Mouse (Mus musculus) gastrocnemius, postnatal 36 days (tissue): Measurements from ENCODE around the gene Uchl1. TPM values are rescaled to one million over a fixed set of nuclear protein-coding genes. Genes with fewer than 3 reads are reported as not detected.

ENCODE experiments used
- DNase-seq, 2 experiments: peaks; one replicate each; pipeline ENCODE4 v3.0.0; 2022
- intact Hi-C: fragments of 180-260 bp; cut with DNase I; formaldehyde crosslinking; loops from one replicate; pipeline ENCODE4 v1.15.1; 2025
- long read RNA-seq, 2 experiments: library from polyadenylated mRNA; stranded (forward); transcript quantifications; one replicate each; pipeline ENCODE4 v2.0.0; 2021
- total RNA-seq, 2 experiments: library from RNA; stranded (reverse); gene quantifications; 2 replicates each; pipeline ENCODE4 v1.2.3; 2021

Uchl1 gene
- total RNA-seq, result 1 to 10 TPM; 3.3 to 5.0 TPM
- long read RNA-seq, experiment 1, partial matches to known transcripts, result 1 of 2 reads
- long read RNA-seq, experiment 1, other reads (novel, unspliced or antisense), result 1 of 2 reads
- long read RNA-seq, experiment 2, partial matches to known transcripts, result 0 of 3 reads
- long read RNA-seq, experiment 2, other reads (novel, unspliced or antisense), result 3 of 3 reads

DNA sequence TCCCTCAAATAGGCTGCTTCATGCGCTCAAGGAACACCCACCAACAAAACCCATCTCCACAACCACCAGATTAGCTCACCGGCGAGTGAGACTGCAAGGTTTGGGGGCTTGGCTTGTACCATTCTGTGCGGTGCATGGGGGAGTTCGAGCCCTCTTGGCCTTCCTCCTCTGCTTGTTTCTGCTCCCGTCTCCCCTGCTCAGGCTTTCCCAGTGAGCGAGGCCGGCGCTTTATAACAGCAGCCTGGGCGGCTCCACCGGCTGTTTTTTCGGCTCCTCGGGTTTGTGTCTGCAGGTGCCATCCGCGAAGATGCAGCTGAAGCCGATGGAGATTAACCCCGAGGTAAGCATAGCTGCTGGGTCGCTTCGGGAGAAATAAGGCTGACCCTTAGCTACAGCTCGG lies at the start of gene Uchl1:
Gene Uchl1, plus strand, starts transcription at position 109 of the 400 bp plus-strand sequence.
- peak in 1 of 2 experiments; percentile 20 for DNase-seq
- intact Hi-C loops, result no loop called here

DNA sequence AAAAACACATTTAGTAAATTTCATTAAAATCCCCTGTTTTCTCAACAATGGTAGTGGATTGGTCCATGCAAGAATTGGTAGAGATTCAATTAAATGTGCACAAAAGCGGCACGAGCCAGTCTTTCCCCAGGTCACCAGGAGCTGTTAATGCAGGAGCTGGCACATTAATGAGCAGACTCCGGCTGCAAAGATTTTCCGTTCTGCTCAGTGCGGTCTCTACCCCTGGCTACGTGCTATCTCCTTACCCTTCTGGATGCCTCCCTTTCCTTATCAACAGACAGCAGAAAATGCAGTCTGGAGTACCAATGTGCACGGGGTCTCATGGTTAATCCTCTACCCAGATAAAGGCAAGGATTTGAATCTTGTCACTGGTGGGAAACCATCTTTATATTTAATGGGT lies 48.1 kb upstream of the Uchl1 start:
- DNase-seq, result no peak
- intact Hi-C loops, result loop anchor here (10.0 kb wide), 1 partner anchor 233 kb away; no protein-coding TSS in a partner anchor

DNA sequence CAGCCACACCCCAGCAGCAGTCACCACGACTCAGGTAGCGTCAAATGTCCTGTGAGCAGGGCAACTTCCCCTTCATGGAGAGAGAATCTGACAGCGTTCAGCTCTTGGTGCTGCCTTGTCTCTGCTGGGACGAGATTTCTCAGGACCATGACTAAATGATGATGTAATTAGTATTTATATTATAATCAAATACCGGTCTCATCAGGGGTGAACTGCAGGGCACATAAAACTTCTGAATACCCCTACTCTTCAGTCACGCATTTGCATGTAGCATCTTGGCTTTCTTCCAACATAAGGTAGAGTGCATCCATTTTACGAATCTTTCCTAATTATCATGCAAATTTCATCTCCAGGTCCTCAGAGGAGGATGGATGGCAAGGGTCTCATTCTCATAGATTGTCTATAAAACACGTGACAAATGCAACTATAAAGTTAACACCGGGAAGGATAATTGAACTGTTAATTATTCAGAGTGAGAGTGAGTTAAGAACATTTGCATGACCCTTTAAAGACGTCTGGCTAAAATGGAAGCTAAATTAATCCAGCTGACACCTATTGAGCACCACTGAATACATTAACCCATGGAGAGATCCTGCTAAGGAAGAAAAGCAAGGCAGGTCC lies 40.3 kb upstream of the Uchl1 start:
- intact Hi-C loops, result no loop called here
- no peak for DNase-seq

DNA sequence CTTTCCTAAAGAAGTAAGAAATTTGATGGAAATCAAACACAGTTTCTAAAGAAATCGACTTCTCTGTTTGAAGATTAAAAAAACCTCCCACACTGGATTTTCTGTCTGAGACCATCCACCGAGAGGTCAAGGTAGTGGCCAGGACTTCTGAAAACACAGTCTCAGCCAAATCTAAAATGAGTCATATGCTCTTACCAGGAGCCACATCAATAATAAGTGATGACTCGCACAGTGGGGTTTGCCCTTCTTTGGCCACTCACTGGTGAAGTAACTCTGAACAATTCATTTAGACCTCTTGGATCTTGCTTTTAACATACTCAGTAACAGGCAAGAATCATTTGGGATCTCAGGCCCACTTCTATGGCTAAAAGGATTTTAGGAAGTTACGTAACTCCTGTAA lies 33.7 kb upstream of the Uchl1 start:
- intact Hi-C loops, result no loop called here
- no peak for DNase-seq

DNA sequence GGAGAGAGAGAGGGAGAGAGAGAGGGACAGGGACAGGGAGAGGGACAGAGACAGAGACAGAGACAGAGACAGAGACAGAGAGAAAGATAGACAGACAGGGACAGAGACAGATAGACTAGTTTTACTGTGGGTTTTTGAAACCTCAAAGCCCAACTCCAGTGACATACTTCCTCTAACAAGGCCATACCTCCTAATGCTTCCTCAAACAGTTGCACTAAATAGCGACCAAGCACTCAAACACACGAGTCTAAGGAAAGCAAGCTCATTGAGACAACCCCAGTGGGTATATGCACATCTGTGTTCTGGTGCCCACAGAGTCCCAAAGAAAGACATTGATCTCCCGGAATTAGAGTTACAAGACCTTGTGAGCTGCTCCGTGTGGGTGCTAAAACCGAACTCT lies 32.6 kb upstream of the Uchl1 start:
- intact Hi-C loops, result no loop called here
- no peak for DNase-seq

DNA sequence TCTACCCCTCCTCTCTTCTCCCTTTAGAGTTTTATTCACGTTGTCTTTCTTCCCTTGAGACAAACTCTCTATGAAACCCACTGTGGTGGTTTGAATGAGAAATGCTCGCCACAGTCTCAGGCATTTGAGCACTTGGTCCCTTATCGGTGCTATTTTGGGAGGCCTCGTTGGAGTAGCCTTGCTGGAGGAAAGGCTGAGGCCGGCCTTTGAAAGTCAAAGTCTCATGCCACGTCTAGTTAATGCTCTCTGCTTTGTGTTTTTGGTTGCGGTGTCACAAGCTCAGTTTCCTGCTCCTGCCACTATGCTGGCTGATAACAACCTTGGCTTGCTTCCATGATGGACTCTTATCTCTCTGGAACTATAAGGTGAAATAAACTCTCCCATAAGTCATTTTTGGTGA lies 28.4 kb upstream of the Uchl1 start:
- intact Hi-C loops, result no loop called here
- DNase-seq, result no peak

DNA sequence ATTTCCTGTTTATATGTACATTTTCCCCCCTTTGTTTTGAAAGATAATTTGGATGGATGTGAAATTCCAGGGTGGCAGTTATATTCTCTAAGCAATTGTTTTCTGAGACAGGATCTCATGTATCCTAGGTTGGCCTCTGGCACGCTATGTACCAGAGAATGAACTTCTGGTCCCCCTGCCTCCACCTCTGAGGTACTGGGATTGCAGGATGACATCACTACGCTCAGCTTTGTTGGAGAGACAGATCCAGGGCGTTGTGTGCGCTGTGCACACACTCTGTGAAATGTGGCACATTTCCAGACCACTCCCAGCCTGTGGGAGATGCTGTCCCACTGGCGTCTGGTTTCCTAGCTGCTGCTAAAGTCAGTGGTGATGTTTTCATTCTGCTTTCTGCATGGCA lies 21.7 kb upstream of the Uchl1 start:
- intact Hi-C loops, result no loop called here
- peak; percentile 24 to 28 for DNase-seq

DNA sequence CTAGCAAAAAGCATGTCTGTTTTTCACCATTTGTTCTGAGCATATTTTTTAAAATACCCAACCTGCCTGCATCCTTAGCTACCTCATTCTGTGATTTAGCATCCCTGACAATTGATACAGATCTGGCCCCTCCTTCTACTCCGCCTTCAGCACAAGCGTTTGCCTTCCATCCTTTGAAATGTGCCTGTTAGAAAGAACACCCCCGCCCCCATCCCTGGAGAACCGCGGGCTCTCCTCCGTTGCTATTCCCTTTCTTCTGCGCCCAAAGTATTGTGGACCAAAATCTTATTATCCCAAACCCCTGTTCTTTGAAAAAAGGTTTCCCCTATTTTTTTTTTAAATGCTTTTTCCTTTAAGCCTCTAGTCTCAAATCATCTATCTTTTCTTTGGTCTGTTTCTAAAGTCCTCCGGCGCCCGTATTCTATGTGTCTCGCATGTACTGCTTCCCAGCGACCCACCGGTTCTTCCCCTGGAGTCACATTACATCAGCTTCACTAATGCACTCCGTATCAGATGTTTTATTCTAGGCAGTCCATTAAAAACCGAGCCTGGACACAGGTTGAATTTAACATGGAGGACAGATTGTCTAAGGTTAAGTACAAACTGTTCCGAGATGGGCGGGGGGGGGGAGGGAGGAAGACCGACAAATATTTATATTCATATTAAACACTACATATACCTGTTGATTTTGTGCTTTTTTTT lies 551 bp upstream of the Uchl1 start:
- no peak for DNase-seq
- intact Hi-C loops, result no loop called here

DNA sequence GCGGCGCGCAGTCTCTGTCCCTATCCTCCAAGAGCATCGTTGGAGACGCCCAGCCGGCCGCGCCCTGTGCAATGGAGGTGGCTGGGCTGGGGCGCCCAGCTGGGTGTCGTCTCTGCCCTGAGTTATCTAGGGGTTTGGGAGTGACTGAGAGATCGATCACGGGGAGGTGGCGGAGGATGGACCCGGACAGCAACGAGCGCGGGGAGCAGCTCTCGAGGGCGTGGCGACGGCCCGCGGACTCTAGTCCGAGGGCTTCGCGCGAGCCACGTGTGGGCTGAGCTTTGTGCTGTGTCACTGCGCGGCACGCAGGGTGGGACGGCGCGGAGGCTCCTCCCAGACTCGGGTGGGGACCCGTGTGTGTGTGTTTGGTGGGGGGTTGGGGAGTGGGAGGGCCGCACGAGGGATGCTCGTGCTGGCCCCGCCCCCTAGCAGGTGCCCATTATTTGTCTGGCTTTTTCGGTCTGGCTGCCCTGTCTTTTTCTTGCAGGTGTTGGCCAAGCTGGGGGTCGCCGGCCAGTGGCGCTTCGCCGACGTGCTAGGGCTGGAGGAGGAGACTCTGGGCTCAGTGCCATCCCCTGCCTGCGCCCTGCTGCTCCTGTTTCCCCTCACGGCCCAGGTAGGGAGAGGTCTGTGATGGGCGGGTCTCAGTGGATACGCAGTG lies 696 bp downstream of the Uchl1 start:
- intact Hi-C loops, result no loop called here
- peak; percentile 16 to 23 for DNase-seq

DNA sequence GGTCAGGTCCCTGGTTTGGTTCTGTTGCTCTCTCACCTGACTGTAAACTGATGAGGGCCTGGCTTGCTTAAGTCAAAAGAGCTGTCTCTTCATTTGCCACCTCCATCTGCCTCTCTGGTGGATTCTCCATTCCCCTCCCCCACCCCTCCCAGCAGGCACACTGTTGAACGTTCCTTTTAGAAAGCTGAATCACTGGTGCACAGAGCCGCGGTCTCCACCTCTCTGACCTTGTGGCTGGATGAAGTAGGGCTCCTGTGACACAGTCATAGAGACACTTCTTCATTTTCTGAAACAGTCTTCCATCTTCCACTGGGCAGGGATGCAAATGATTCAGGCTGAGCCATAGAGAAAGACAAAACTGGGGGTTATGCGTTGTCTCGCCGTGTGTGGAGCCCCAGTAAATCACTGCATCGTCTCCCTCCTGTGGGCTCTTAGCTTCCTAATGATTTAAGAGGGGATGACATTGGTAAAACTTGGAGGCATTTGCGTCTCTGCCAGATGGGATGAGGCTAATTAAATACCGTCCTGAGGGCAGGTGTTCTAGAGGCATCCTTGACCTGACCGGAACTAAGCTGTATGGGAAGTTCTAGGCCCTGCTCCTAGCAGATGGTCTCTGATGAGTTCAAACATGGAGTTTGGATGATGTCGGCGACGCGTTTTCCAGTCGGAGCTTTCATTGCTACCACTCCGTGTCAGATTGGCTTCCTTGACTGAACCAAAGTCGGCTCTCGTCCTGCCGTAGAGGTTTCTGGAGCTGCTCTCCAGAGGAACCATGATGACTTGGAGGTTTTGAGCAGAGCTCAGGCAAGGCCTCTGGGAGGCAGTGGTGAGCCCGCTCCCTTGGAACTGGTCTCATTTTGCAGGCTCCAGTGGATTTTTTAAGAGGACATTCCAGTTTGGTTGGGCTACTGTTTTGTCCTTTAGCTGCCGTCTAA lies 1.8 kb downstream of the Uchl1 start:
- intact Hi-C loops, result no loop called here
- no peak for DNase-seq

DNA sequence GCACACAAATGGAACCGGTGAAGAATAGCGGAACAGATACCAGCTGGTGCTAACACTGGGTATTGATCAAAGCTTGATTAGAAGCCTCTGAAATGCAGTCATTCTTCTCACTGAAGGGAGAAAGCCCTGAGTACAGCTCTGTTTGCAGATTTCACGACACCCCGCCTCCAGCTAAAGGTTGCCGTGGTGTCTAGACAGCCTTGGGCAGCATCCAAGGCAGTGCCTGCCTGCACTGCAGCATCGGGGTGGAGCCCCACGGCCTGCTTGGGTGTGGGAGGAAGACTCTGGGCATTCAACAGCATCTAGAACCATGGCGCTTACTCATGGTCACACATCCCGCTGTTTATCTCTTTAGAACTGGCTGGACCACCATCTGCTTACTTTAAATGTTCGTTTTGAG lies 3.3 kb downstream of the Uchl1 start:
- intact Hi-C loops, result no loop called here
- no peak for DNase-seq

DNA sequence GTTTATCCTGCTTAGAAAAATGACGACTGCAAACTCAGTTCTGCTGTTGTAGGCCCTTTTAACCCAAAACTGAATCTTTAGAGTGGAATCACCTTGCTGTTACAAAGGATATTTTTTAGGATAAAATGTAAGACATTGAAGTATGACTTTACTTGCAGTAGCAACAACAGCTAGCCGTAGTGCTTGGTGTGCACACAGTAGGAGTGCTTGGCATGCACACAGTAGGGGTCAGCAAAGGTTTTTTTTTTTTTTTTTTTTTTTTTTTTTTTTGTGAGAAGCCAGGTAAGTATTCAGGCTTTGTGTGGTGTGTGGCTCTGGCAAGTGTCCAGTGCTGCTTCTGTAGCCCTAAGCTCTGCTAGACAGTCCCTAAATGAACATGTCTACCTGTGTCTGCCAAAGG lies 10.0 kb downstream of the Uchl1 start:
- intact Hi-C loops, result no loop called here
- DNase-seq, result no peak

DNA sequence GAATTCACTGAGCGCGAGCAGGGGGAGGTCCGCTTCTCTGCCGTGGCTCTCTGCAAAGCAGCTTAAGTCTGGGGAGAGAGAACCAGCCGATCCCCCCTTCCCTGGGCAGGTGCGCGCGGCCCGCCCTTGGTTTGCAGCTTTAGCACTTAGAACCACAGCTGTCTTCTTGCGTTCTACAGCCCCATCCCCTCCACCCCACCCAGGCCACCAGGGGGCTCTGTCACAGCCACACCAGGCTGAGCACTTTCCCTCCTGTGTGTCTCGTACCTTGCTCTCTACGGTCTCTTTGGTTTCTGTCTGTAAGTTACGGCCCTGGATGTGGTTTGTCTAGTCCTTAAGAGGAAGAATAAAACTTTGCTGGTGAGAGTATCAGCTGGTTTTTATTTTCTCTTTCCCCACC lies 11.0 kb downstream of the Uchl1 start:
- intact Hi-C loops, result no loop called here
- DNase-seq, result no peak

DNA sequence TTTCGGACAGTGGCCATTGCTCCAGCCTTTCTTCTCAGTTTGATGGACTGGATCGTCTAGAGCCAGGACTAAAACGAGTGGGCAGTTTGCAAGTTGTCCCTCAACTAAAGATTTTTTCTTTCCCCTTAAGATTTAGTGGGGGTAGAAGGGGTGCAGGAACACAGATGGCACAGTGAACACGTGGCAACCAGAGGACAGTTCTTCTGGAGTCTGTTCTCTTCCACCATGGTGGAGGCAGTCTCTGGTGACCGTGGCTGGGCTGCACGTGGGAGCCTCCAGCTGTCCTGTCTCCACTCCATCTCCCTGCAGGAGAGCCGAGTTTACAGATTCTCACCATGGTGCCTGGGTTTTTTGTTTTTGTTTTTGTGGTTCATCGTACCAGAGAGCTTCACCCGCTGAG lies 11.8 kb downstream of the Uchl1 start:
- intact Hi-C loops, result no loop called here
- DNase-seq, result no peak

DNA sequence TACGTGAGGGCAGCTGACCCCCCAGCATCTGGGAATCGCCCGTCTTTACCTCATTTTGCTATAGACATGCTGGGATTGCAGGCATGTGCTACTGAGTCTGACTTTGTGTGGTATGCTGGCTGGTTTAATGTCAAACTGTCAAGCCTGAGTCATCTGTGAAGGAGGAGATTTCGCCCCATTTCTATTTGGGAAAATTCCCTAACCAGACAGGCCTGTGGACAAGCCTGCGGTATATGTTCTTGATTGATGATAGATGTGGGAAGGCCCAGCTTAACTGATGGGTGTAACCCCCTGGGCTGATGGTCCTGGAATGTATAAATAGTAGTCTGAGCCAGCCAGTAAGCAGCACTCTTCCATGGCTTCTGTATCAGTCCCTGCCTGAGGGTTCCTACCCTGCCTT lies 12.4 kb downstream of the Uchl1 start:
- intact Hi-C loops, result no loop called here

DNA sequence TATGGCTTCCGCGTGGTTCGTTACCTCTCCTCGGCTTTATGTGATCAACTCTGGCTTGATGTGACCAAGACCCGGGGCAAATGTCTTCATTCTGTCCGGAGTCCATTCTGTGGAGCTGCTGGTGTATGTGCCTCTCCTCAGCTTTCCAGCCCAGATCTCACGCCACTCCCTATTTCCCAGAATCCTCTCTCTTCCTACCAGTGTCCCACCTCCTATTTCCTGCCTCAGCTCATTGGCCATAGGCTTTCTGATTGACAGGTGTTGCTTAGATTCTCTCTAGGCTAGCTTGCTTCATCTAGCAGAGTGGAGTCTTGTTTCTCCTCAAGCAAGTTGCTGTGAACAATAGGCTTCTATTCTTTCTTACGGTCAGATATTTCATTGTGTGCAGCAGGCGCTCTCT lies 13.9 kb downstream of the Uchl1 start:
- DNase-seq, result no peak
- intact Hi-C loops, result no loop called here

More for the DNA sequence above, 12.4 kb downstream of the Uchl1 start:
- DNase-seq, result no peak

DNA sequence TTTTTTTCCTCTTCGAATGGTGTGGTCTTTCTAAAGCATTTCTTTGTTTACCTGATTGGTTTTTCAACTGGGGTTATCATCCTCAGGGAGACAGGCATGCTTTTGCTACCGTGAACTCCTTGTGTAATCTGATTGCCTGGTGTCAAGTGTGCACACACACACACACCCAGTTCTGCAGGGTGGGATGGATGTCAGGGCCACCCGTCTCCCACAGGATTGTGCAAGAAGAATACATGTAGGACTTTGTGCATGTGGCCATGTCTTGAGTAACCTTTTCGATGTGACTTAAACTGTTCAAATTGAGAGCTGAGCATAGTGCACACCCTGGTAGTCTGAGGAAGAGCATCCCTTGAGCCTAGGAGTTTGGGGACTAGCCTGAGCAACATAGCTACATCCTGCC lies 17.3 kb downstream of the Uchl1 start:
- no peak for DNase-seq
- intact Hi-C loops, result no loop called here

DNA sequence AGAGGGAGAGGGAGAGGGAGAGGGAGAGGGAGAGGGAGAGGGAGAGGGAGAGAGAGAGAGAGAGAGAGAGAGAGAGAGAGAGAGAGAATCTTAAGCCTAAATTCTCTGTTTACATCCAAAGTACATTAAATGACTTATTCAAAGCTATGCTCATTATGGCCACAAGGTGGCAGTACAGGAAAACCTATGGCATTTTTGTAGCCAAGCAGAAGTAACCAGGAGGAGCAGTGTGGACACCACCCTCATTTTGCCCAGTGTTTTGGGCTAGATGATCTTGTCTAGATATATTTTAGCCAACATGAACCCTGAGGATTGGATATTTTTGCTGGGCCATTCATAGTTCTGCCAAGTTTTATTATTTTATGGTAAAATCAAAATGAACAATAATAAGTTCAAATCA lies 21.2 kb downstream of the Uchl1 start:
- DNase-seq, result no peak
- intact Hi-C loops, result loop anchor here (2.0 to 5.0 kb wide), 2 partner anchors 300 to 320 kb away; no protein-coding TSS in a partner anchor

DNA sequence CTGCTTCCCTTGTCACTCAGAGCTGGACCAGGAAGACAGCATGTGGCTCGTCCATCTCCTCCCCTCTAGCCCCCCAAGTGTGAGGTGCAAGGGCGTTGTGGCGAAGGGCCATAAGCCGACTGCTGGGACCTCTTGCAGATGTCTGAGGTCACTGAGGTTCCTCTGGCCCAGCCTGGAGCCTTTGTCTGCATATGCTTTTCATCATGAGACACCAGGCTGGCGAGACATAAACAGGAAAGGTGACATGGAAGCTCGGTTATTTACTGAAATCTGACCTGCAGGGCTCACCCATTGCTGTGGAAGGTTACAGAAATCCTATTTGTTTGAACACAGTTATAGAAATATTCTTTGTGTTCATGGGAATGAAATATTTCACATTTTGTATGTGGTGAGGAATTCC lies 24.0 kb downstream of the Uchl1 start:
- no peak for DNase-seq
- intact Hi-C loops, result loop anchor here (2.0 to 5.0 kb wide), 2 partner anchors 297 to 533 kb away; no protein-coding TSS in a partner anchor

DNA sequence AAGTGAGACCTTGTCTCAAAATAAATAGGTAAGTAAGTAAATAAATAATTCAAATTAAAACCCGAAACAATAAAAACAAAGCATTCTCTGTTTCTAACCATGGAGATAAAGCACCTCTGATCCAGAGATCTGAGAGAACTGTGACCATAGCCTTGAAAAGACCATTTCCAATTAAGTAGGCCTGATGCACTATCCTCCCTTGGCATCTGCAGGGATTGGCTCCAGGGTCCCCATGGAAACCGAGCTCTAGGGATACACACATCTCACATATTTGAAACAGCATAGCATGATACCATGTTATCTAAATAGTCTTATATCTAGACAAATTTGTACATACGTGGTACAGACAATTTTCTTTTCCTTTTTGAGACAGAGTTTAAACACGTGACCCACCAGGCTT lies 26.1 kb downstream of the Uchl1 start:
- intact Hi-C loops, result no loop called here
- no peak for DNase-seq
